Mouse (Mus musculus) testis, adult 2 months (tissue): ENCODE results near the gene Dusp12. TPM values are rescaled to one million over a fixed set of nuclear protein-coding genes. Genes with fewer than 3 reads are reported as not detected.

Source experiments
- H3K27ac ChIP-seq: fragments of 200-500 bp; 2 replicates; pipeline ENCODE4 v1.5.1; 2012; ENCODE audit warnings: low read depth, low read length; ENCODE audit not compliant: control insufficient read depth, insufficient read depth
- H3K27me3 ChIP-seq: fragments of 200-500 bp; 2 replicates; pipeline ENCODE4 v1.6.1; 2012; ENCODE audit warnings: mild to moderate bottlenecking, low read length, moderate library complexity; ENCODE audit not compliant: control insufficient read depth, insufficient read depth
- H3K36me3 ChIP-seq: fragments of 200-500 bp; 2 replicates; pipeline ENCODE4 v1.6.1; 2012; ENCODE audit warnings: mild to moderate bottlenecking, low read length; ENCODE audit not compliant: control insufficient read depth, insufficient read depth
- H3K4me1 ChIP-seq: fragments of 200-500 bp; 2 replicates; pipeline ENCODE4 v1.6.1; 2012; ENCODE audit warnings: low read length; ENCODE audit not compliant: control insufficient read depth, insufficient read depth
- H3K4me3 ChIP-seq: fragments of 200-500 bp; 2 replicates; pipeline ENCODE4 v1.5.1; 2012; ENCODE audit warnings: low read depth, mild to moderate bottlenecking, low read length, moderate library complexity, mixed read lengths; ENCODE audit not compliant: control insufficient read depth
- CTCF ChIP-seq: fragments of 200-500 bp; IDR thresholded peaks from 2 replicates; pipeline ENCODE4 v1.5.1; 2012; ENCODE audit warnings: low read depth, mild to moderate bottlenecking, inconsistent platforms, low read length, moderate library complexity; ENCODE audit not compliant: control insufficient read depth, insufficient read depth, insufficient replicate concordance
- POLR2A ChIP-seq: fragments of 200-500 bp; IDR thresholded peaks from 2 replicates; pipeline ENCODE4 v1.6.1; 2012; ENCODE audit warnings: low read depth, mild to moderate bottlenecking, inconsistent platforms, low read length, moderate library complexity; ENCODE audit not compliant: control insufficient read depth
- polyA plus RNA-seq: library from polyadenylated mRNA; depleted of rRNA; stranded (reverse); fragments of >200 nt; gene quantifications from 2 replicates; pipeline ENCODE4 v1.2.3, GENCODE M21; 2012

The Dusp12 gene
- polyA plus RNA-seq, 1 experiment: 6.2 TPM

DNA sequence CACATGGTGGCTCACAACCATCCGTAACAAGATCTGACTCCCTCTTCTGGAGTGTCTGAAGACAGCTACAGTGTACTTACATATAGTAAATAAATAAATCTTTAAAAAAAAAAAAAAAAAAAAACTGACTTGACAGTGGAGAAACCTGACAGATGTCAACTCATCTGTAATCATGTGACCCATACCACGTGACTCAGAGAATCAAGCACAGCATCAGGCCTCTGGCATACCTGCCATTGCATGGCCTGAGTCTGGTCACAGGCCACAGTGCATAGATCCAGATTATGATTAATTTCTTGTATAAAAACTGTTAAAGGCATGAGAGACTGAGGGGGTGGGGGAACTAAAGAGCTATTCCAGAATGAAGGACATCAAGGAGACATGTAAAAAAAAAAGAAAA lies 26.5 kb downstream of the Dusp12 start:
- no peaks in the 10 kb centered on the region for H3K36me3 ChIP-seq
- H3K4me3 ChIP-seq: no peak overlapping the region
- no peaks in the 10 kb centered on the region for H3K27me3 ChIP-seq
- no peaks in the 10 kb centered on the region for H3K4me1 ChIP-seq
- TF ChIP-seq CTCF: no peak
- TF ChIP-seq POLR2A: no peak
- no peak overlapping the region for H3K27ac ChIP-seq

DNA sequence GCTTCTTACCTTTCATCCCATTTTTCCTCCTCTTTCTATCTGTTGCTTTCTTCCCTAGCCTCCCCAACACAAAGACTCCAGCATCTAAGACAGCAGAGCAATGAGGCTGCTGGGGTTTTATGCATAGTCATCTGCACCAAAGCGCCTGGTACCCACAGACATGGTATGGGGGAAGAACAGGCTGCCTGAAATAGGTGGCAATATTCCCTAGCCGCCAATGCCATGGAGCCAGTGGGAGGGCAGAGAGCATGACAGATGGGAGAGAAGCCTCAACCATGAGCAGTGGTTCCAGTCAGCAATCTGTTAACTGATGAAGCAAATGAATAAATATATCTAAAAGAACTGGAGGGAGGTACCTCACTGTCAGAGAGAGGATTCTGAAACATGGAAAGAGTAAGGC lies 28.0 kb downstream of the Dusp12 start:
- no peak for TF ChIP-seq POLR2A
- no peak for TF ChIP-seq CTCF

DNA sequence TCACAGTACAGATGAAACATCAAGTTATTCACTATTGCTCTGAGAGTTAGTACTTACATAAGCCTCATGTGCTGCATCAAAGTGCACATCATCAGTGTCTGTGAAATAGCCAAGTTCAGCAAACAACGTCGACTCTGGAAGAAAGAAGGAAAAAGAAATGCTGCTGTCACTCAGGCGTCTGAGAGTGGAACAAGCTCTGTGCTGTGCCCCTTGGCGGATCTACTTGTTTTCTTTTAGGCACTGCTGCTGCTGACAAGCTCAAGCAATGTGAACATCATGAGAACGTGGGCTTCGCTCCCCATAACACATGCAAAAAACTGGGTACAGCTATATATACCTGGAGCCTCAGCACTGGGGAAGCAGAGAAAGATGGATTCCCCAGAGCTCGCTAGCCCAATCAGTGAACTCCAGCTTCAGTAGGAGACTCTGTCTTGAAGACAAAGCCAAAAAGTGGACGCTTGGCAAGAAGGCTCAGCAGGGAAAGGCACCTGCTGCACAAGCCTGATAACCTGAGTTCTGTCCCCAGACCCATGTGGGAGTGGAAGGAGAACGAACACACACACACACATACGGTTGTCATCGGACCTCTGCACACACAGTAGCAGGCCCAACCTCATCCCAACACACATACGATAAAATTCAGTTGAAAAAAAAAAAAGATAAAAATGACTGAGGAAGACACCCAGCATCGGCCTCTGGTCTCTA lies 30.1 kb downstream of the Dusp12 start:
- no peaks in the 10 kb centered on the region for H3K36me3 ChIP-seq
- H3K27me3 ChIP-seq: no peaks in the 10 kb centered on the region
- no peak overlapping the region for H3K4me3 ChIP-seq
- no peak overlapping the region for H3K27ac ChIP-seq
- TF ChIP-seq POLR2A (no peak), CTCF (no peak)
- peaks cover 3% of the 10 kb centered on the region for H3K4me1 ChIP-seq

More for the DNA sequence above, 28.0 kb downstream of the Dusp12 start:
- no peaks in the 10 kb centered on the region for H3K36me3 ChIP-seq
- no peaks in the 10 kb centered on the region for H3K27me3 ChIP-seq
- no peak overlapping the region for H3K27ac ChIP-seq
- H3K4me1 ChIP-seq: no peaks in the 10 kb centered on the region
- no peak overlapping the region for H3K4me3 ChIP-seq

DNA sequence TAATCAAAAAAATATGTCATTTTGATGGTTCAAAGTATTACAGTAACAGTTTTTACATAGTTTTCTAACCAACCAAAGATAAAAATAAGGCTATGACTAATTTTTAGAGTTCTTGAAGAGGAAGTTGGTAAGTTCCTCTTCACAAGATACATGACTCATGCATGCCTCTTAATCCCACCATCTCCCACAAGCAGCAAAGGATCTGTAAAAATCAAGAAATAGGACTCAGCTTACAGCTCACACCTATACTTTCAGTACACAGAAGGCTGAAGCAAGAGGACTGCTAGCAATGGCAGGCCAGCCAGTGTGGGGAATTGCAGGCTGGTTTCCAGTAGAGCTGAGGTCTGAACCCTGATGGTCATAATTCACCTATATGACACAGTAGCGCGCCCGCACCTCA lies 31.7 kb downstream of the Dusp12 start:
- Histone ChIP-seq H3K27me3 (no peaks in the 10 kb centered on the region), H3K36me3 (0 out of 2 replicates have a peak, but pooled peaks cover 1% of the 10 kb centered on the region), H3K4me1 (peaks cover 6% of the 10 kb centered on the region), H3K4me3 (no peak overlapping the region), H3K27ac (no peak overlapping the region)
- no peak for TF ChIP-seq CTCF
- no peak for TF ChIP-seq POLR2A

DNA sequence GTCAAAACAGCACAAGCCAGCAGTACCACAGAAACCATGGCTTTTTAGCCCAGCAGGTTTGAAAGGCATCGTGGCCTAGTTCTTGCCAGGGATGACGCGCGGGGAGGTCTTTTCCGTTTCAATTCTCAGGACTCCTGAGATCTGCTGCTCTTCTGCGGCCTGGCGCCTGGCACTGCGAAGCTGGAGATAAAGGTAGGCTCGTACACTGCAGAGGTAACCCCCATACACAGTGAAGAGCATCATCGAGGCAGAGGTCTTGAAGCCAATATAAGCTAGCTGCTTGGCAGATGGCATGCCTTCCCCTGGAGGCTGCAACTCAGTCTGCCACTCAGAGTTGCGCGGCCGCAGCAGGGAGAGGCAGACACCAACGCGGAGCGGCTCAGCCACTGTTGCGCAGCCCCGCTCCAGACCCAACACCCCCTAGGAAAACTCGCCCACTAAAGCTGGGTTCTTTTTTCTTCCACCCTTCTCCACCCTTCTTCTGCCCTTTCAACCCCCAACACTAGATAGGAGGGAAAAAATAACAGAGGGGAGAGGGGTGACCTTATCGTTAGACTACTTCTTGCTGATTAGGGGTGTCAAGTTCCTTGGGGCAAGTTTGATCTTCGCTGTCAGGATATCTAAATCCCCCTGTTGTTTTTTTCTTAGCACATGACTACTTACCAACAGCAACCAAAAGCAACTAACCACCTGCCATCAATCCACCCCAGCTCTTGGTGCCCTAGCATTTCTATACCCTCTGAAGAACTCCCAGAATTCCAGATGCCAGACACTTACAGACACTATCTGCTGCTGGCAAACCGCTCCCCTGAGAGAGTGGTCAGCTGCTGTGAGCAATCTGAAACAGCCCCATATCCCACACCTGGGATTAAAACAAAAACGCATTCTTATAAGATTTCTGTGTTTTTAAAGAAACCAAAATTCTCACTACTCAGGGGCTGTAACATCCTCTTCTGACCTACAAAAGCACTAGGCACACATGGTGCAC lies 34.4 kb downstream of the Dusp12 start:
- Histone ChIP-seq H3K36me3 (0 out of 2 replicates have a peak, but pooled peaks cover 1% of the 10 kb centered on the region), H3K4me1 (peaks cover 6% of the 10 kb centered on the region), H3K27me3 (no peaks in the 10 kb centered on the region), H3K27ac (no peak overlapping the region), H3K4me3 (no peak overlapping the region)
- TF ChIP-seq POLR2A: no peak
- no peak for TF ChIP-seq CTCF

DNA sequence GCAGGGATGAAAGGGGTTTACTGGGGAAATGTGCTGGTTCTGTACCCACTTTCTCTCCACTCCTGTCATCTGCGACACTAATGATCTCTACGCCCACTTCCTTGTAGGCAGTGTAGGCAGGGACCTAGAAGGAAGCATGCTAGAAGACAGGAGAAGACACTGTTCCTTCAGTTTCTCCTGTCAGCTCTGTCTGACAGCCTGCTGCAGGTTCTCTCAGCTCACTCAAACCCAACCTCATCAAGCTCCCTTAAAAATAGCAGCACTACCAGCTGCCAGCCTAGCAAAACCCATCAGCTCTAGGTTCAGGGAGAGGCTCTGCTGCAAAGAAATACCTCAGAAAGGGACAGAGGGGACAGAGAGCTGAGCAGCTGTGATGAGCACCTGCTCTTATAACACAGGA lies 35.3 kb downstream of the Dusp12 start:
- TF ChIP-seq POLR2A: no peak
- TF ChIP-seq CTCF: no peak
- H3K27me3 ChIP-seq: no peaks in the 10 kb centered on the region
- no peak overlapping the region for H3K4me3 ChIP-seq
- H3K27ac ChIP-seq: no peak overlapping the region
- peaks cover 9% of the 10 kb centered on the region for H3K4me1 ChIP-seq
- H3K36me3 ChIP-seq: 0 out of 2 replicates have a peak, but pooled peaks cover 1% of the 10 kb centered on the region

DNA sequence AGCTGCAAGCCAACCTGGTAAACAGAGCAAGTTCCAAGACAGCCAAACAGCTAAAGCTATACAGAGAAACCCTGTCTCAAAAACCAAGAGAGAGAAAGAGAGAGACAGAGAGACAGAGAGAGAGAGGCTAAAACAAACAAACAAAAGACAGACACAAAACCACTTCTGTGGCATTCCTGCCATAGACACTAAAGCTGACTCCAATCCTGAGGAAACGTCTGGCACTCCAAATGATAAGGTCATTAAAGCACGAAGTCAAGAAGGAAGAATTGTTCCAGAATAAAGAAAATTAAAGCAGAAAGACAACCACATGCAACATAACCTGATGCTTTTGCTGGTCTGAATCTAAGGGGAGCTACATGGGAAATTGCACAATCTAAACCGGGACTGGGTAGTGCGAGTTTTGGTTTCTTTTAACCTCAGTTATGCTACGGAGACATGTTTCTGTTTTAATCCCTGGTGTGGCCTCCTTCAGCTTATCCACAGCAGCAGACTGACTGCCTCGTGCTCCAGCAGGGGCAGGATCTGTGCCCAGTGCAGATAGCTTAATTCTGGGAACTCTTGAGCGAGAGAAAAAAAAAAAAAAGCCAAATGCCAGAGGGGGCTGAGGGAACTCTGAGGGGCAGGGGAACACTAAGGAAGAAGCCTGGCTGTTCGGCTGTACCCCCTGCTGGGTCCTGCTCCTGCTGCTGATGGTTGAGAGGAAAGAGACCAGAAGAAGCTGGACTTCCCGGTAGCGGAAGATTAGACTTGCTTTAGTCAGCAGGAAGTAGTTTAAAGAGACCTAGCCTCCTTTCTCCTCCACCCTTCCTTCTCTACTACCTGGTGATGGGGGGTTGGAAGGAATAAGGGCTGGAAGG lies 39.7 kb downstream of the Dusp12 start:
- 0 out of 2 replicates have a peak, but pooled peaks cover 1% of the 10 kb centered on the region for H3K36me3 ChIP-seq
- H3K4me1 ChIP-seq: peaks cover 9% of the 10 kb centered on the region
- TF ChIP-seq POLR2A (no peak), CTCF (no peak)
- no peak overlapping the region for H3K4me3 ChIP-seq
- 0 out of 2 replicates have a peak overlapping the region, but pooled peaks have one; percentile 30 for H3K27ac ChIP-seq
- no peaks in the 10 kb centered on the region for H3K27me3 ChIP-seq
